Mouse (Mus musculus): ENCODE results near the gene Ntf5. TPM values are rescaled to one million over a fixed set of nuclear protein-coding genes. Genes with fewer than 3 reads are reported as not detected.

Ntf5 gene
- polyA plus RNA-seq, 2 experiments, result 4.4 to 4.5 TPM

DNA sequence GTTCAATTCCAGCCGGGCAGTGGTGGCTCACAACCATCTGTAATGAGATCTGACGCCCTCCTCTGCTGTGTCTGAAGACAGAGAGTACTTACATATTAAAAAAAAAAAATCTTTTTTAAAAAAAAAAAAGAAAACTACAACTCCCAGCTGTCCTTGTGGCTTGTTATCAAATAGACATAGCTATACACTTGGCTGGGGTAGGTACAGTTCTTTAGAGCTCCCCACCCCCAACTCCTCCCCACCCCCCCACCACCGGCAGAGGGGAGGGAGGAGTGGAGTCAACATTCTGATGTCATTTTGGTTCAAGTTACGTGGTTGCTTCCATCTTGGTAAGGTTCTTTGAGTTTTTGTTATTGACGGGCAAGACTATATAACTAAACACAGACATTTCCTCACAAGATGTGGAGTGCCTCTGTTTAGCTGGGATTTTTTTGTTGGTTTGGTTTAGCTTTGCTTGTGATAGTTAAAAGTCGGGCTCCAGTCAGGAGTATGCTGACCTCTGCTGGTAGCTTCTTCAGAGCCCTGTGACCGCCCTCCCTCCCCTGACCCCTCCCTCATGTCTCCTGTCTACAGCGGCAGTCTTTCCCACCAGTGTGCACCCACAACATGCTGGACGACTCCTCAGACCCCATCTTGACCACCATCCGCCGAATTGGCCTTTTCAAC is 34.0 kb downstream of the Ntf5 start:
- Histone ChIP-seq H3K27ac (replicated peaks; ENCODE audit: low read depth, low read length) (no peak overlapping the region), H3K36me3 (ENCODE audit: control insufficient read depth, insufficient read depth, low read length) (peaks cover 66% of the 10 kb centered on the region), H3K9me3 (ENCODE audit: control insufficient read depth, low read length) (no peaks in the 10 kb centered on the region), H3K9ac (ENCODE audit: low read depth, low read length, severe bottlenecking) (no peak overlapping the region), H3K4me2 (replicated peaks; ENCODE audit: low read depth, low read length, severe bottlenecking) (no peak overlapping the region), H3K4me1 (ENCODE audit: control insufficient read depth, insufficient read depth, low read length) (no peaks in the 10 kb centered on the region), H3K4me3 (replicated peaks; ENCODE audit: low read length) (no peak overlapping the region), H3K27me3 (ENCODE audit: control insufficient read depth, insufficient read depth, low read length) (no peaks in the 10 kb centered on the region)
- ATAC-seq (ENCODE audit: low FRiP score, low read depth), result 0 out of 2 replicates have a peak, but pooled peaks have one; percentile 47
- DNase-seq (ENCODE audit: low spot score), result peak; percentile 59
- WGBS, result 34% methylated on average over 11 of the region's 11 CpGs
- no peak for TF ChIP-seq POLR2A (IDR thresholded peaks at IDR 0.05; ENCODE audit: borderline replicate concordance, extremely low read depth, insufficient read depth, insufficient read length)

DNA sequence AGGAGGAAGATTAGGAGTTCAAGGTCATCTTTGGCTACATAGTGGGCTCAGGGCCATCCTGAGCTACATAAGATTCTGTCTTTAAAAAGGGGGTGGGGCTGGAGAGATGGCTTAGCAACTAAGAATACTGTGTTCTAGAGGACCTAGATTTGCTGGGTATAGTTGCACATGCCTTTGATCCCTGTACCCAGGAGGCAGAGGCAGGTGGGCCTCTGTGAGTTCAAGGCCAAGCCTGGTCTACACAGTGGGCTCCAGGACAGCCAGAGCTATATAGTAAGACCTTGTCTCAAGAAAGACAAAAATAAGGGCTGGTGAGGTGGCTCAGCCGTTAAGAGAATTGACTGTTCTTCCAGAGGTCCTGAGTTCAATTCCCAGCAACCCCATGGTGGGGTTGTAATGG is 36.5 kb downstream of the Ntf5 start:
- H3K36me3 ChIP-seq (ENCODE audit: control insufficient read depth, insufficient read depth, low read length), result peaks cover 59% of the 10 kb centered on the region
- H3K9me3 ChIP-seq (ENCODE audit: control insufficient read depth, low read length), result no peaks in the 10 kb centered on the region
- no peak overlapping the region for H3K4me3 ChIP-seq (replicated peaks; ENCODE audit: low read length)
- H3K4me2 ChIP-seq (replicated peaks; ENCODE audit: low read depth, low read length, severe bottlenecking), result no peak overlapping the region
- no peak overlapping the region for H3K27ac ChIP-seq (replicated peaks; ENCODE audit: low read depth, low read length)
- no peaks in the 10 kb centered on the region for H3K27me3 ChIP-seq (ENCODE audit: control insufficient read depth, insufficient read depth, low read length)
- no peak for ATAC-seq (ENCODE audit: low FRiP score, low read depth)
- H3K4me1 ChIP-seq (ENCODE audit: control insufficient read depth, insufficient read depth, low read length), result no peaks in the 10 kb centered on the region
- H3K9ac ChIP-seq (ENCODE audit: low read depth, low read length, severe bottlenecking), result no peak overlapping the region
- DNase-seq (ENCODE audit: low spot score), result no peak
- 83% methylated on average over 1 of the region's 1 CpGs for WGBS
- TF ChIP-seq POLR2A (IDR thresholded peaks at IDR 0.05; ENCODE audit: borderline replicate concordance, extremely low read depth, insufficient read depth, insufficient read length), result no peak

DNA sequence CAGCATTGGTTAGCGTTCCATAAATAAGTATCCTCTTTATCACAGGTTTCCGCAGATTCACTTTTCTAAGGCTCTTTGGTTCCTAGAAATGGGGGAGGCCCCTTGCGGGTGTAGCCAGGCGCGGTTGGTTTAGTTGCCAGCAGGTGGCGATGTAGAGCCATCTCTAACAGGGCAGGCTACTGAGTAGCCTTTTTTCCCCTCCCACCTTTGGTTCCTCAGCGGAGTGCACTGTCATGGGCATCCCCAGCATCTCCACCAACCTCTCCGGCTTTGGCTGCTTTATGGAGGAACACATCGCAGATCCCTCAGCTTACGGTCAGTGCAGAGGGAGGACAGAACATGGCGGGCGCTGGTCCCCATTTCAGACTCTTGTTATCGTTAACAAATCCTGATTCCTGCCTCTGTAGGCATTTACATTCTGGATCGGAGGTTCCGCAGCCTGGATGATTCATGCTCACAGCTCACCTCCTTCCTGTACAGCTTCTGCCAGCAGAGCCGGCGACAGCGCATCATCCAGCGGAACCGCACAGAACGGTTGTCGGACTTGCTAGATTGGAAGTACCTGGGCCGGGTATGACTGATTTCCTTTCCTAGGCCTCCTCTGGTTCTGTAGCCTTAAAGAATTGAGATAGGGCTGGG is 38.0 kb downstream of the Ntf5 start:
- Histone ChIP-seq H3K27ac (replicated peaks; ENCODE audit: low read depth, low read length) (no peak overlapping the region), H3K9me3 (ENCODE audit: control insufficient read depth, low read length) (no peaks in the 10 kb centered on the region), H3K4me1 (ENCODE audit: control insufficient read depth, insufficient read depth, low read length) (0 out of 2 replicates have a peak, but pooled peaks cover under 1% of the 10 kb centered on the region), H3K9ac (ENCODE audit: low read depth, low read length, severe bottlenecking) (no peak overlapping the region), H3K36me3 (ENCODE audit: control insufficient read depth, insufficient read depth, low read length) (peaks cover 60% of the 10 kb centered on the region), H3K4me3 (replicated peaks; ENCODE audit: low read length) (no peak overlapping the region), H3K4me2 (replicated peaks; ENCODE audit: low read depth, low read length, severe bottlenecking) (no peak overlapping the region), H3K27me3 (ENCODE audit: control insufficient read depth, insufficient read depth, low read length) (no peaks in the 10 kb centered on the region)
- ATAC-seq (ENCODE audit: low FRiP score, low read depth), result peak; percentile 75
- peak; percentile 78 for DNase-seq (ENCODE audit: low spot score)
- TF ChIP-seq POLR2A (IDR thresholded peaks at IDR 0.05; ENCODE audit: borderline replicate concordance, extremely low read depth, insufficient read depth, insufficient read length), result no peak
- WGBS, result 54% methylated on average over 23 of the region's 23 CpGs

DNA sequence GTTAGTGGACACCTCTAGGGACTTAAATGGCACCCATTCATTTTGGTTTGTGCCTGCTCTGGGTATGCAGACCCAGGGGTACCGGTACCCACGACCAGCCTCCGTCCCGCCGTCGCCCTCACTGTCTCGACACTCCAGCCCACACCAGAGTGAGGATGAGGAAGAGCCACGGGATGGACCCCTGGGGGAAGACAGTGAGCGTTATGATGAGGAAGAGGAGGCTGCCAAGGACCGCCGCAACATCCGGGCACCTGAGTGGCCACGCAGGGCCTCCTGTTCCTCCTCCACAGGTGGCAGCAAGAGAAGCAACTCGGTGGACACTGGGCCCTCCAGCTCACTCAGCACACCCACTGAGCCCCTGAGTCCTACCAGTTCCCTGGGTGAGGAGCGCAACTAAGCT is 41.5 kb downstream of the Ntf5 start:
- no peak overlapping the region for H3K9ac ChIP-seq (ENCODE audit: low read depth, low read length, severe bottlenecking)
- H3K36me3 ChIP-seq (ENCODE audit: control insufficient read depth, insufficient read depth, low read length), result peaks cover 62% of the 10 kb centered on the region
- no peak for TF ChIP-seq POLR2A (IDR thresholded peaks at IDR 0.05; ENCODE audit: borderline replicate concordance, extremely low read depth, insufficient read depth, insufficient read length)
- H3K4me1 ChIP-seq (ENCODE audit: control insufficient read depth, insufficient read depth, low read length), result peaks cover 20% of the 10 kb centered on the region
- ATAC-seq (ENCODE audit: low FRiP score, low read depth), result no peak
- H3K4me2 ChIP-seq (replicated peaks; ENCODE audit: low read depth, low read length, severe bottlenecking), result no peak overlapping the region
- H3K27me3 ChIP-seq (ENCODE audit: control insufficient read depth, insufficient read depth, low read length), result no peaks in the 10 kb centered on the region
- H3K9me3 ChIP-seq (ENCODE audit: control insufficient read depth, low read length), result no peaks in the 10 kb centered on the region
- 90% methylated on average over 15 of the region's 15 CpGs for WGBS
- DNase-seq (ENCODE audit: low spot score), result no peak
- H3K27ac ChIP-seq (replicated peaks; ENCODE audit: low read depth, low read length), result no peak overlapping the region
- H3K4me3 ChIP-seq (replicated peaks; ENCODE audit: low read length), result no peak overlapping the region

DNA sequence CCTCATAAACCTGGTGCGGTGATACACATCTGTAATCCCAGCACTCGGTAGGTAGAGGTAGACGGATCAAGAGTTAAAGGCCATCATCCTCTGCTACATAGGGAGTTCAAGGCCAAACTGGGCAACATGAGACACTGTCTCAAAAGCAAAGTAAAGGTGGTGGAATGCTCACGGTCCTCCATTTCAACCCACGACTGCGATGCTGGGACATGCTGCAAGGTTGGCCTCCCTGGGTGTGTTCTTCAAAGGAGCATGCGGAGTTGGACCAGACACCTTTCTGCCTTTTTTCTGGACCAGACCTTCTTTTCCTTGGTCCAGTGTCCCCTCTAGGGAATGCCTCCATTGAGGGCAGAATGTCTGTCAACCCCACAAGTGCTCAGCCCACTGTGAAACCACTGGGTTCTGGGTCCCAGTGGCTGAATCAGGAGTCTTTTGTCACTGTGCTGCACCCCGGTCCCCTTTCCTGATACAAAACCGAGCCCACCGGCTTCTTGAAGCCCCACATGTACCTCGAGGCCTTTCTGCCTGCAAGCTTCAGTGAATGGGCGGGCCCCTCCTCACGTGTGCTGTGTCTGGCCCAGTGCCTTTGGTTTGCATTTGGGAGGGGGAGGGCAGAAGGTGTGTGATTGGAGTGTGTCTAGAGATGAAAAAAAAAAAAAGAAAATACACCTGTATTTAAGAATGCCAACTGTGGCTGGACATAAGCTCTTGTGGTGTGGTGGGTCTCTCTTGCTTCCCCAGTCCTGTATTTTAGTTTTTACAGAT is 42.6 kb downstream of the Ntf5 start:
- H3K36me3 ChIP-seq (ENCODE audit: control insufficient read depth, insufficient read depth, low read length), result peaks cover 62% of the 10 kb centered on the region
- no peak overlapping the region for H3K27ac ChIP-seq (replicated peaks; ENCODE audit: low read depth, low read length)
- peaks cover 31% of the 10 kb centered on the region for H3K4me1 ChIP-seq (ENCODE audit: control insufficient read depth, insufficient read depth, low read length)
- H3K9ac ChIP-seq (ENCODE audit: low read depth, low read length, severe bottlenecking), result 0 out of 2 replicates have a peak overlapping the region, but pooled peaks have one; percentile 67
- ATAC-seq (ENCODE audit: low FRiP score, low read depth), result no peak
- no peak for DNase-seq (ENCODE audit: low spot score)
- no peak for TF ChIP-seq POLR2A (IDR thresholded peaks at IDR 0.05; ENCODE audit: borderline replicate concordance, extremely low read depth, insufficient read depth, insufficient read length)
- no peak overlapping the region for H3K4me3 ChIP-seq (replicated peaks; ENCODE audit: low read length)
- no peaks in the 10 kb centered on the region for H3K27me3 ChIP-seq (ENCODE audit: control insufficient read depth, insufficient read depth, low read length)
- WGBS, result 67% methylated on average over 13 of the region's 13 CpGs
- no peaks in the 10 kb centered on the region for H3K9me3 ChIP-seq (ENCODE audit: control insufficient read depth, low read length)
- 0 out of 2 replicates have a peak overlapping the region, but pooled peaks have one; percentile 83 for H3K4me2 ChIP-seq (replicated peaks; ENCODE audit: low read depth, low read length, severe bottlenecking)
